Mouse (Mus musculus) liver, adult 2 months (tissue): ENCODE data around the gene Olfr839-ps1. TPM values are rescaled to one million over a fixed set of nuclear protein-coding genes. Genes with fewer than 3 reads are reported as not detected.

Source experiments
- DNase-seq: peaks from one replicate; pipeline ENCODE4 v3.0.0-alpha.2; 2011; ENCODE audit warnings: low read depth, low spot score; ENCODE audit errors: extremely low read depth
- H3K27ac ChIP-seq: fragments of 200-500 bp; replicated peaks from 2 replicates; pipeline ENCODE4 v1.5.1; 2012; ENCODE audit warnings: low read depth, mild to moderate bottlenecking, control low read depth, inconsistent platforms, low read length; ENCODE audit not compliant: insufficient read depth
- H3K27me3 ChIP-seq: fragments of 200-500 bp; 2 replicates; pipeline ENCODE4 v1.6.1; 2012; ENCODE audit warnings: mild to moderate bottlenecking, moderate library complexity, low read length, inconsistent platforms; ENCODE audit not compliant: control insufficient read depth, insufficient read depth
- H3K36me3 ChIP-seq: fragments of 200-500 bp; 2 replicates; pipeline ENCODE4 v1.6.1; 2012; ENCODE audit warnings: low read length, inconsistent platforms; ENCODE audit not compliant: control insufficient read depth, insufficient read depth
- H3K4me1 ChIP-seq: fragments of 200-500 bp; 2 replicates; pipeline ENCODE4 v1.6.1; 2011; ENCODE audit warnings: low read length; ENCODE audit not compliant: control insufficient read depth, insufficient read depth
- H3K4me3 ChIP-seq: fragments of 200-500 bp; 2 replicates; pipeline ENCODE4 v1.5.1; 2011; ENCODE audit warnings: low read depth, mild to moderate bottlenecking, control low read depth, low read length, moderate library complexity; ENCODE audit not compliant: insufficient read depth
- H3K79me2 ChIP-seq: fragments of 200-500 bp; 2 replicates; pipeline ENCODE4 v1.6.1; 2012; ENCODE audit warnings: inconsistent platforms, mild to moderate bottlenecking, low read length, moderate library complexity; ENCODE audit not compliant: control insufficient read depth, insufficient read depth
- H3K9ac ChIP-seq: fragments of 200-500 bp; 2 replicates; pipeline ENCODE4 v1.6.1; 2012; ENCODE audit warnings: low read depth, mild to moderate bottlenecking, control low read depth, inconsistent platforms, low read length
- CTCF ChIP-seq: fragments of 200-500 bp; IDR thresholded peaks from 2 replicates; pipeline ENCODE4 v1.5.1; 2011; ENCODE audit warnings: low read depth, low read length, control low read depth
- POLR2A ChIP-seq: fragments of 200-500 bp; IDR thresholded peaks from 2 replicates; pipeline ENCODE4 v1.6.1; 2011; ENCODE audit warnings: low read length, control low read depth; ENCODE audit not compliant: insufficient read depth; ENCODE audit errors: extremely low read depth
- WGBS: fragments of 180-500 bp; shearing (Covaris S2); methylation state at CpG from one replicate; pipeline ENCODE4 v1.1.7; 2018; 5-methylcytosine and 5-hydroxymethylcytosine counted together
- polyA plus RNA-seq: library from polyadenylated mRNA; depleted of rRNA; stranded (reverse); fragments of >200 nt; gene quantifications from 2 replicates; pipeline ENCODE4 v1.2.3, GENCODE M21; 2012; rRNA removed
- total RNA-seq: library from RNA; depleted of rRNA; stranded (reverse); fragments of >200 nt; gene quantifications from 2 replicates; pipeline ENCODE4 v1.2.3, GENCODE M21; 2014; rRNA removed

The Olfr839-ps1 gene
- total RNA-seq = under 0.01 TPM in 1 of 2 replicates, not detected in the other
- polyA plus RNA-seq = not detected in 2 replicates

- Histone ChIP-seq H3K27ac (no peak within 1 kb of the TSS), H3K9ac (no peak within 1 kb of the TSS), H3K27me3 (no peaks in the 10 kb centered on the region), H3K4me3 (no peak within 1 kb of the TSS), H3K4me1 (no peaks in the 10 kb centered on the region), H3K79me2 (no peaks in the 10 kb centered on the region), H3K36me3 (no peaks in the 10 kb centered on the region)
- TF ChIP-seq POLR2A = no peak
- no peak for TF ChIP-seq CTCF
- WGBS = 70% methylated on average over 1 of the region's 1 CpGs
- no peak for DNase-seq
Observed at GRCm38 (mm10) chr9:19177212-19177611, at the start of gene Olfr839-ps1. Olfr839-ps1 (minus strand) TSS chr9:19177312.

- Histone ChIP-seq H3K79me2 (no peaks in the 10 kb centered on the region), H3K4me3 (no peak within 1 kb of the TSS), H3K36me3 (no peaks in the 10 kb centered on the region), H3K4me1 (no peaks in the 10 kb centered on the region), H3K27ac (no peak within 1 kb of the TSS), H3K27me3 (no peaks in the 10 kb centered on the region), H3K9ac (no peak within 1 kb of the TSS)
- WGBS = 65% methylated on average over 1 of the region's 1 CpGs
- no peak for TF ChIP-seq CTCF
- no peak for TF ChIP-seq POLR2A
- no peak for DNase-seq
Observed at GRCm38 (mm10) chr9:19136017-19136416, 41.1 kb downstream of the Olfr839-ps1 start, which contains the start of gene Olfr837. Olfr837 (plus strand) TSS chr9:19136317.

GRCm38 (mm10) chr9:19120082-19120481 lies 57.0 kb downstream of the Olfr839-ps1 start, which contains the start of gene Olfr836:
Olfr836 (plus strand) TSS chr9:19120382.
- Histone ChIP-seq H3K9ac (no peak within 1 kb of the TSS), H3K79me2 (no peaks in the 10 kb centered on the region), H3K4me1 (no peaks in the 10 kb centered on the region), H3K36me3 (no peaks in the 10 kb centered on the region), H3K4me3 (no peak within 1 kb of the TSS), H3K27ac (no peak within 1 kb of the TSS), H3K27me3 (no peaks in the 10 kb centered on the region)
- TF ChIP-seq POLR2A (no peak), CTCF (no peak)
- DNase-seq = no peak

Other genes with a start within 250 kb of the Olfr839-ps1 start
- gene Olfr832, start 240.2 kb downstream of the Olfr839-ps1 start, total RNA-seq = not detected in 2 replicates
- gene Olfr832, start 240.2 kb downstream of the Olfr839-ps1 start, polyA plus RNA-seq = not detected in 2 replicates
- not detected in 2 replicates for gene Olfr834, start 189.3 kb downstream of the Olfr839-ps1 start, total RNA-seq
- not detected in 2 replicates for gene Olfr834, start 189.3 kb downstream of the Olfr839-ps1 start, polyA plus RNA-seq
- not detected in 2 replicates for gene Olfr835, start 144.6 kb downstream of the Olfr839-ps1 start, total RNA-seq
- gene Olfr835, start 144.6 kb downstream of the Olfr839-ps1 start, polyA plus RNA-seq = not detected in 2 replicates
- gene Olfr836, start 56.9 kb downstream of the Olfr839-ps1 start, total RNA-seq = not detected in 2 replicates
- gene Olfr836, start 56.9 kb downstream of the Olfr839-ps1 start, polyA plus RNA-seq = not detected in 2 replicates
- gene Olfr837, start 41.0 kb downstream of the Olfr839-ps1 start, total RNA-seq = not detected in 2 replicates
- gene Olfr837, start 41.0 kb downstream of the Olfr839-ps1 start, polyA plus RNA-seq = not detected in 2 replicates
- not detected in 2 replicates for gene Olfr843, start 74.7 kb upstream of the Olfr839-ps1 start, total RNA-seq
- gene Olfr843, start 74.7 kb upstream of the Olfr839-ps1 start, polyA plus RNA-seq = not detected in 2 replicates
- gene Olfr844, start 139.0 kb upstream of the Olfr839-ps1 start, total RNA-seq = not detected in 2 replicates
- gene Olfr844, start 139.0 kb upstream of the Olfr839-ps1 start, polyA plus RNA-seq = not detected in 2 replicates
- not detected in 2 replicates for gene Olfr845, start 159.1 kb upstream of the Olfr839-ps1 start, total RNA-seq
- gene Olfr845, start 159.1 kb upstream of the Olfr839-ps1 start, polyA plus RNA-seq = not detected in 2 replicates
- gene Olfr846, start 186.7 kb upstream of the Olfr839-ps1 start, total RNA-seq = not detected in 2 replicates
- not detected in 2 replicates for gene Olfr846, start 186.7 kb upstream of the Olfr839-ps1 start, polyA plus RNA-seq
- gene Olfr847, start 201.4 kb upstream of the Olfr839-ps1 start, total RNA-seq = not detected in 2 replicates
- not detected in 2 replicates for gene Olfr847, start 201.4 kb upstream of the Olfr839-ps1 start, polyA plus RNA-seq